ENCODE assay signal across 20 mouse cellular contexts in genomic region chr5:103112471-103112870, GRCm38 (mm10).
"Had no signal": no experiment of that assay in that cellular context is flagged by ENCODE, and none has a peak within 500 bp of the region (broad histone marks: within the 10 kb centered on the region; RNA-seq: fewer than 3 reads in every experiment).

No protein-coding gene starts in this region.

- DNase-seq: kidney, postnatal 10 days; kidney, postnatal 36 days; liver; lung, adult 18-20 months; lung, postnatal 10 days; lung, postnatal 36 days; thymus, adult 2 months; thymus, postnatal 14 days; thymus, postnatal 4 days had no signal

- H3K27ac ChIP-seq: kidney, embryonic 15.5 days; limb, embryonic 10.5 days; limb, embryonic 13.5 days; liver, embryonic 12.5 days; liver, embryonic 15.5 days; lung, embryonic 15.5 days; midbrain, embryonic 10.5 days; midbrain, embryonic 13.5 days; neural tube, embryonic 13.5 days had no signal

- H3K4me3 ChIP-seq: kidney, embryonic 15.5 days; limb, embryonic 10.5 days; limb, embryonic 13.5 days; liver, embryonic 12.5 days; liver, embryonic 15.5 days; lung, embryonic 15.5 days; megakaryocyte, embryonic 14.5 days; midbrain, embryonic 10.5 days; midbrain, embryonic 13.5 days; myocyte; neural tube, embryonic 13.5 days had no signal
